Mouse (Mus musculus) lung, postnatal 0 days (tissue): Measurements from ENCODE around the gene Zkscan17. TPM values are rescaled to one million over a fixed set of nuclear protein-coding genes. Genes with fewer than 3 reads are reported as not detected.

Experiments
- ATAC-seq: fragments of 200-750 bp; cut with Nextera tagmentation; 2 replicates; pipeline ENCODE4 v1.8.0; 2017; ENCODE audit warnings: moderate library complexity
- DNase-seq: peaks from one replicate; pipeline ENCODE4 v3.0.0-alpha.2; 2016; ENCODE audit warnings: low spot score
- H3K27ac ChIP-seq: fragments of 300-500 bp; sonication (generic); 2 replicates; pipeline ENCODE4 v1.5.1; 2014; ENCODE audit warnings: antibody characterized with exemption, mild to moderate bottlenecking, low read length, mixed read lengths
- H3K27me3 ChIP-seq: fragments of 300-500 bp; sonication (generic); replicated peaks from 2 replicates; pipeline ENCODE4 v1.6.1; 2014; ENCODE audit warnings: low read length, mixed read lengths; ENCODE audit not compliant: insufficient read depth
- H3K36me3 ChIP-seq: fragments of 300-500 bp; sonication (generic); 2 replicates; pipeline ENCODE4 v1.6.1; 2014; ENCODE audit warnings: low read length, mixed read lengths; ENCODE audit not compliant: insufficient read depth
- H3K4me1 ChIP-seq: fragments of 300-500 bp; sonication (generic); 2 replicates; pipeline ENCODE4 v1.6.1; 2014; ENCODE audit warnings: antibody characterized with exemption, low read depth, low read length, mixed read lengths; ENCODE audit not compliant: insufficient read depth
- H3K4me2 ChIP-seq: fragments of 300-500 bp; sonication (generic); replicated peaks from 2 replicates; pipeline ENCODE4 v1.6.1; 2014; ENCODE audit warnings: low read depth, mild to moderate bottlenecking, low read length, moderate library complexity, mixed read lengths
- H3K4me3 ChIP-seq: fragments of 300-500 bp; sonication (generic); 2 replicates; pipeline ENCODE4 v1.5.1; 2014; ENCODE audit warnings: low read depth, low read length
- H3K9ac ChIP-seq: fragments of 300-500 bp; sonication (generic); replicated peaks from 2 replicates; pipeline ENCODE4 v1.6.1; 2014; ENCODE audit warnings: low read depth, mild to moderate bottlenecking
- H3K9me3 ChIP-seq: fragments of 300-500 bp; sonication (generic); 2 replicates; pipeline ENCODE4 v1.6.1; 2016; ENCODE audit warnings: low read length, mixed read lengths
- CTCF ChIP-seq: IDR thresholded peaks from 2 replicates; pipeline ENCODE4 v1.5.1; 2016; ENCODE audit warnings: antibody characterized with exemption, mild to moderate bottlenecking
- EP300 ChIP-seq: IDR thresholded peaks from 2 replicates; pipeline ENCODE4 v1.6.1; 2016; ENCODE audit warnings: antibody characterized with exemption, mild to moderate bottlenecking, control low read depth
- WGBS: fragments of 180-500 bp; shearing (Covaris S2); extraction: QIAGEN DNeasy Blood & Tissue Kit; methylation state at CpG from one replicate; pipeline ENCODE4 v1.1.7; 2014; 5-methylcytosine and 5-hydroxymethylcytosine counted together
- polyA plus RNA-seq: library from polyadenylated mRNA; unstranded; fragments of >200 nt; fragmentation: Nextera tagmentation; extraction: Ambion mirVana; gene quantifications from 2 replicates; pipeline ENCODE4 v1.2.1, GENCODE M21; 2015

Gene Zkscan17
- polyA plus RNA-seq, 1 experiment from 2014 or later, result 13.3 TPM

GRCm38 (mm10) chr11:59483212-59483611 lies 43.3 kb downstream of the Zkscan17 start:
- peaks cover 4% of the 10 kb centered on the region for H3K36me3 ChIP-seq
- H3K4me2 ChIP-seq, result no peak overlapping the region
- no peak overlapping the region for H3K27ac ChIP-seq
- no peak; the same call in 1 of the 2 replicates for ATAC-seq
- TF ChIP-seq EP300, result no peak
- peak; percentile 80 for TF ChIP-seq CTCF
- no peak overlapping the region for H3K4me3 ChIP-seq
- no peaks in the 10 kb centered on the region for H3K27me3 ChIP-seq
- H3K9me3 ChIP-seq, result no peaks in the 10 kb centered on the region
- H3K9ac ChIP-seq, result no peak overlapping the region
- WGBS, result 3% methylated on average over 2 of the region's 2 CpGs
- no peaks in the 10 kb centered on the region for H3K4me1 ChIP-seq
- peak; percentile 88 for DNase-seq

GRCm38 (mm10) chr11:59477240-59477639 lies 49.3 kb downstream of the Zkscan17 start:
- H3K4me1 ChIP-seq, result no peaks in the 10 kb centered on the region
- no peaks in the 10 kb centered on the region for H3K9me3 ChIP-seq
- H3K4me3 ChIP-seq, result no peak overlapping the region
- DNase-seq, result no peak
- WGBS, result 66% methylated on average over 6 of the region's 6 CpGs
- no peak for TF ChIP-seq EP300
- no peak for TF ChIP-seq CTCF
- no peak overlapping the region for H3K27ac ChIP-seq
- no peaks in the 10 kb centered on the region for H3K36me3 ChIP-seq
- H3K4me2 ChIP-seq, result no peak overlapping the region
- no peak for ATAC-seq
- H3K9ac ChIP-seq, result no peak overlapping the region
- no peaks in the 10 kb centered on the region for H3K27me3 ChIP-seq

GRCm38 (mm10) chr11:59472326-59472677 lies 54.2 kb downstream of the Zkscan17 start, which contains the start of gene Zfp867:
Gene Zfp867 (minus strand): TSS chr11:59472474.
- 0% methylated on average over 19 of the region's 19 CpGs for WGBS
- Histone ChIP-seq H3K27me3 (no peaks in the 10 kb centered on the region), H3K27ac (peak within 1 kb of the TSS; percentile 76), H3K36me3 (no peaks in the 10 kb centered on the region), H3K4me3 (peak within 1 kb of the TSS; percentile 69), H3K4me2 (peak within 1 kb of the TSS; percentile 73), H3K4me1 (peaks cover 5% of the 10 kb centered on the region; the same call in 1 of the 2 replicates), H3K9ac (peak within 1 kb of the TSS; percentile 84), H3K9me3 (no peaks in the 10 kb centered on the region)
- TF ChIP-seq EP300 (no peak), CTCF (no peak)
- ATAC-seq (peak; percentile 95), DNase-seq (peak; percentile 95)

GRCm38 (mm10) chr11:59471413-59472325 lies 54.9 kb downstream of the Zkscan17 start:
- H3K27ac ChIP-seq, result peak overlapping the region; percentile 76
- TF ChIP-seq CTCF, result no peak
- no peak for TF ChIP-seq EP300
- peak overlapping the region; percentile 73 for H3K4me2 ChIP-seq
- no peak for DNase-seq
- H3K36me3 ChIP-seq, result no peaks in the 10 kb centered on the region
- H3K4me3 ChIP-seq, result peak overlapping the region; percentile 69
- H3K9me3 ChIP-seq, result no peaks in the 10 kb centered on the region
- peaks cover 5% of the 10 kb centered on the region; the same call in 1 of the 2 replicates for H3K4me1 ChIP-seq
- WGBS, result 4% methylated on average over 37 of the region's 37 CpGs
- no peaks in the 10 kb centered on the region for H3K27me3 ChIP-seq
- peak; percentile 82 for ATAC-seq
- H3K9ac ChIP-seq, result peak overlapping the region; percentile 84

- no peak overlapping the region for H3K9ac ChIP-seq
- DNase-seq (no peak), ATAC-seq (no peak)
- H3K4me1 ChIP-seq, result no peaks in the 10 kb centered on the region
- peaks cover 9% of the 10 kb centered on the region for H3K9me3 ChIP-seq
- no peak overlapping the region for H3K27ac ChIP-seq
- TF ChIP-seq CTCF, result no peak
- no peaks in the 10 kb centered on the region for H3K27me3 ChIP-seq
- no peak overlapping the region for H3K4me2 ChIP-seq
- H3K36me3 ChIP-seq, result peaks cover 24% of the 10 kb centered on the region
- 93% methylated on average over 2 of the region's 2 CpGs for WGBS
- no peak overlapping the region for H3K4me3 ChIP-seq
Measured at GRCm38 (mm10) chr11:59460459-59460858, 66.1 kb downstream of the Zkscan17 start.

- no peak overlapping the region for H3K4me3 ChIP-seq
- H3K36me3 ChIP-seq, result peaks cover 31% of the 10 kb centered on the region
- 21% methylated on average over 5 of the region's 5 CpGs for WGBS
- no peaks in the 10 kb centered on the region for H3K27me3 ChIP-seq
- H3K4me2 ChIP-seq, result no peak overlapping the region
- H3K9me3 ChIP-seq, result peaks cover 9% of the 10 kb centered on the region
- ATAC-seq, result peak; percentile 99
- no peak overlapping the region for H3K9ac ChIP-seq
- DNase-seq, result peak; percentile 94
- no peaks in the 10 kb centered on the region for H3K4me1 ChIP-seq
- peak overlapping the region; percentile 72 for H3K27ac ChIP-seq
- TF ChIP-seq EP300 (peak; percentile 86), CTCF (no peak)
Measured at GRCm38 (mm10) chr11:59458973-59459372, 67.6 kb downstream of the Zkscan17 start.
